Mouse (Mus musculus) cerebellum, postnatal 25 days (tissue): ENCODE data around the gene Pkdcc.

Experiments used
- DNase-seq, 2 experiments: peaks; one replicate each; pipeline ENCODE4 v3.0.0; 2021; ENCODE audit warnings: mixed read lengths in 2 of 2

Gene Pkdcc

GRCm38 (mm10) chr17:83213228-83213915 lies 1.7 kb upstream of the Pkdcc start:
- no peak for DNase-seq

- DNase-seq = no peak
These were observed 915 bp upstream of the Pkdcc start for GRCm38 (mm10) chr17:83214161-83214592.

GRCm38 (mm10) chr17:83215529-83216244 lies 595 bp downstream of the Pkdcc start:
- DNase-seq = peak; percentile 50 to 54

GRCm38 (mm10) chr17:83216251-83216919 lies 1.3 kb downstream of the Pkdcc start:
- no peak for DNase-seq

GRCm38 (mm10) chr17:83218189-83218588 lies 3.1 kb downstream of the Pkdcc start:
- DNase-seq = no peak

GRCm38 (mm10) chr17:83218722-83219121 lies 3.6 kb downstream of the Pkdcc start:
- no peak for DNase-seq

GRCm38 (mm10) chr17:83219351-83220287 lies 4.5 kb downstream of the Pkdcc start:
- DNase-seq = no peak

- no peak for DNase-seq
These were observed 6.0 kb downstream of the Pkdcc start for GRCm38 (mm10) chr17:83220954-83221538.

GRCm38 (mm10) chr17:83221611-83222500 lies 6.8 kb downstream of the Pkdcc start:
- no peak for DNase-seq

GRCm38 (mm10) chr17:83222705-83223104 lies 7.6 kb downstream of the Pkdcc start:
- DNase-seq = no peak

GRCm38 (mm10) chr17:83224451-83224971 lies 9.4 kb downstream of the Pkdcc start:
- DNase-seq = no peak

- no peak for DNase-seq
These were observed 11.4 kb downstream of the Pkdcc start for GRCm38 (mm10) chr17:83226395-83226986.

GRCm38 (mm10) chr17:83231357-83231756 lies 16.3 kb downstream of the Pkdcc start:
- no peak for DNase-seq

- peak; percentile 63 to 73 for DNase-seq
These were observed 20.1 kb downstream of the Pkdcc start for GRCm38 (mm10) chr17:83235227-83235626.

GRCm38 (mm10) chr17:83236202-83236601 lies 21.1 kb downstream of the Pkdcc start:
- no peak for DNase-seq

GRCm38 (mm10) chr17:83238123-83239058 lies 23.3 kb downstream of the Pkdcc start:
- no peak for DNase-seq

GRCm38 (mm10) chr17:83244502-83244901 lies 29.4 kb downstream of the Pkdcc start:
- DNase-seq = no peak

- no peak for DNase-seq
These were observed 30.4 kb downstream of the Pkdcc start for GRCm38 (mm10) chr17:83245460-83245859.

GRCm38 (mm10) chr17:83246090-83246489 lies 31.0 kb downstream of the Pkdcc start:
- DNase-seq = no peak
